ENCODE assay signal across 30 mouse cellular contexts in genomic region chr15:97587571-97588205, GRCm38 (mm10).
"Had no signal": no experiment of that assay in that cellular context is flagged by ENCODE, and none has a peak within 500 bp of the region (broad histone marks: within the 10 kb centered on the region; RNA-seq: fewer than 3 reads in every experiment).

No protein-coding gene starts in this region.

- H3K36me3 ChIP-seq: limb, embryonic 10.5 days; limb, embryonic 12.5 days; limb, embryonic 13.5 days; limb, embryonic 15.5 days; liver, embryonic 12.5 days; liver, embryonic 13.5 days; liver, embryonic 15.5 days; lung, embryonic 15.5 days; midbrain, embryonic 10.5 days; midbrain, embryonic 12.5 days; midbrain, embryonic 13.5 days; midbrain, embryonic 15.5 days; neural tube, embryonic 12.5 days had no signal

- H3K4me1 ChIP-seq: limb, embryonic 15.5 days; lung, embryonic 15.5 days; midbrain, embryonic 15.5 days; neural tube, embryonic 12.5 days had no signal

- H3K9me3 ChIP-seq: limb, embryonic 10.5 days; limb, embryonic 12.5 days; limb, embryonic 15.5 days; liver, embryonic 12.5 days; liver, embryonic 13.5 days; liver, embryonic 15.5 days; lung, embryonic 15.5 days; midbrain, embryonic 10.5 days; midbrain, embryonic 12.5 days; midbrain, embryonic 13.5 days; midbrain, embryonic 15.5 days; neural tube, embryonic 12.5 days had no signal

- DNase-seq: left cerebral cortex, postnatal 4 days; liver; liver, embryonic 13.5 days; liver, postnatal 0 days; lung, adult 18-20 months; lung, adult 2 months; lung, embryonic 14.5 days; lung, postnatal 14 days; lung, postnatal 36 days; lung, postnatal 4 days; midbrain, embryonic 14.5 days had no signal

- ATAC-seq: liver, embryonic 12.5 days; liver, postnatal 0 days; lung, postnatal 0 days; midbrain, embryonic 13.5 days; midbrain, embryonic 15.5 days; midbrain, embryonic 16.5 days had no signal

- H3K4me3 ChIP-seq: limb, embryonic 10.5 days; limb, embryonic 12.5 days; limb, embryonic 13.5 days; limb, embryonic 15.5 days; liver, embryonic 12.5 days; liver, embryonic 13.5 days; liver, embryonic 15.5 days; lung, embryonic 15.5 days; megakaryocyte, embryonic 14.5 days; midbrain, embryonic 10.5 days; midbrain, embryonic 12.5 days; midbrain, embryonic 13.5 days; midbrain, embryonic 15.5 days; neural tube, embryonic 12.5 days had no signal

- H3K9ac ChIP-seq: limb, embryonic 12.5 days; limb, embryonic 13.5 days; limb, embryonic 15.5 days; liver, embryonic 12.5 days; liver, embryonic 13.5 days; liver, embryonic 14.5 days; liver, embryonic 15.5 days; liver, postnatal 0 days; lung, embryonic 14.5 days; lung, embryonic 15.5 days; midbrain, embryonic 12.5 days; midbrain, embryonic 13.5 days; midbrain, embryonic 15.5 days; neural tube, embryonic 12.5 days had no signal

- H3K27ac ChIP-seq: limb, embryonic 10.5 days; limb, embryonic 12.5 days; limb, embryonic 13.5 days; limb, embryonic 15.5 days; liver, embryonic 12.5 days; liver, embryonic 13.5 days; liver, embryonic 14.5 days; liver, embryonic 15.5 days; lung, embryonic 15.5 days; macrophage; midbrain, embryonic 10.5 days; midbrain, embryonic 12.5 days; midbrain, embryonic 13.5 days; midbrain, embryonic 15.5 days; neural tube, embryonic 12.5 days had no signal

- H3K4me2 ChIP-seq: limb, embryonic 12.5 days; limb, embryonic 13.5 days; limb, embryonic 15.5 days; liver, embryonic 11.5 days; liver, embryonic 12.5 days; liver, embryonic 13.5 days; liver, embryonic 15.5 days; lung, embryonic 14.5 days; lung, embryonic 15.5 days; midbrain, embryonic 11.5 days; midbrain, embryonic 12.5 days; midbrain, embryonic 13.5 days; midbrain, embryonic 15.5 days; neural tube, embryonic 12.5 days had no signal

- H3K27me3 ChIP-seq: limb, embryonic 12.5 days; limb, embryonic 13.5 days; limb, embryonic 15.5 days; liver, embryonic 12.5 days; liver, embryonic 13.5 days; liver, embryonic 15.5 days; lung, embryonic 15.5 days; midbrain, embryonic 12.5 days; midbrain, embryonic 13.5 days; midbrain, embryonic 15.5 days; neural tube, embryonic 12.5 days had no signal
